Mouse (Mus musculus): ENCODE measurements around the gene Mon2.

DNA sequence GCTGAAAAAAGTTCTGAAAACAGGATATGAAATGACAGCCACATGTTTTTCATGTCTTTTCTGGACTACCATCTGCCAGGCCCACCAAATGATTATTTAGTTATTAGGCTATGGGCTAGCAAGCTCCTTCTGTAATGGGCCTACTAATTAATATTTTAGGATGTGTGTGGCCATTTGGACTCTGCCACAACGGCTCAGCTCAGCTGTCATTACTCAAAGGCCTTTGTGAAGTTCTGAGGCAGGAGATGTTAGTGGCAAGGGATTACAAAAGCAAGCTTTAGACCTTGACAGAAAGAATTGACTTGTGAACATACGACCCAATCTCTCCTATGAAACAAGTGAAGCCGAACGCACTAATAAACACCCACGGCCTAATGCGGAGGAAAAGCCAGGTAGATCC, 125.3 kb downstream of the Mon2 start:
- TF ChIP-seq CTCF (IDR thresholded peaks at IDR 0.05; ENCODE audit: extremely low read depth, insufficient read depth, insufficient read length, insufficient replicate concordance) (no peak), POLR2A (IDR thresholded peaks at IDR 0.05; ENCODE audit: low read depth, low read length) (no peak)
